Mouse (Mus musculus) ES-E14 (cell line): ENCODE results near the gene Crxos.
"Not testable (repeated sequence)": the region's sequence is repeated elsewhere in the genome, so short reads cannot be mapped to it uniquely, and the experiment has no call there.

Experiments
- CHD2 ChIP-seq: IDR thresholded peaks from 2 replicates; pipeline ENCODE4 v1.6.1; 2014; ENCODE audit warnings: mild to moderate bottlenecking, low read depth, low read length, inconsistent platforms
- MAFK ChIP-seq: IDR thresholded peaks from 2 replicates; pipeline ENCODE4 v1.6.1; 2014; ENCODE audit warnings: mild to moderate bottlenecking, low read depth, low read length, inconsistent platforms; ENCODE audit not compliant: insufficient read depth
- ZC3H11A ChIP-seq: IDR thresholded peaks from 2 replicates; pipeline ENCODE4 v1.6.1; 2012; ENCODE audit warnings: low read depth, mild to moderate bottlenecking, inconsistent platforms, low read length, borderline replicate concordance
- ZNF384 ChIP-seq: IDR thresholded peaks from 2 replicates; pipeline ENCODE4 v1.6.1; 2012; ENCODE audit warnings: low read depth, low read length, inconsistent platforms

GRCm38 (mm10) chr7:15915695-15916094 lies 33.3 kb downstream of the Crxos start:
- not testable (repeated sequence) for TF ChIP-seq CHD2, ZC3H11A, ZNF384, MAFK
